Mouse (Mus musculus) heart, postnatal 10 days (tissue): ENCODE results near the gene Olfr1121. TPM values are rescaled to one million over a fixed set of nuclear protein-coding genes. Genes with fewer than 3 reads are reported as not detected.
"Not testable (repeated sequence)": the region's sequence is repeated elsewhere in the genome, so short reads cannot be mapped to it uniquely, and the experiment has no call there.

Experiments
- DNase-seq, 2 experiments: peaks; one replicate each; pipeline ENCODE4 v3.0.0; 2021
- intact Hi-C: fragments of 180-260 bp; cut with DNase I; formaldehyde crosslinking; loops from one replicate; pipeline ENCODE4 v1.15.1; 2025
- total RNA-seq, 2 experiments: library from RNA; stranded (reverse); gene quantifications; 2 replicates each; pipeline ENCODE4 v1.2.3; 2021

Olfr1121 gene
- not detected for total RNA-seq

DNA sequence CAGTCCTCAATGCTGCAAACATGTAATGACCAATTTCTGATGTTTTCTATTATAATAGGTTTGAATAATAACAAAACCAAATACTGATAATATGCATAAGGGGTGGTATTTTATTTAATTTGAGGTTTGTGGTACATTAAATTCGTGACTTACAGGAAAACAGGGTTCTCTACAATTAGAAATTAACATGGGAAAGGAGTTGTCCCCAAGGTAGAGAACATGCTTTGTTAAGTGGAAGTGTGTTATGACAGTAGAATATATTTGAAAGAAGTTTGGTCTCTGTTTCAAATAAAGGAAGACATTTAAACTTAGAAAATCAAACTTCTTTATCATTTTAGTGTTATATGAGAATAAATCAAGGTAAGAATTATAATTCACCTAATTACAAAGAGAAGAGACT lies at the start of gene Olfr1121:
Gene Olfr1121 (plus strand): TSS at position 301 of the 400 bp plus-strand sequence.
- intact Hi-C loops, result no loop called here

DNA sequence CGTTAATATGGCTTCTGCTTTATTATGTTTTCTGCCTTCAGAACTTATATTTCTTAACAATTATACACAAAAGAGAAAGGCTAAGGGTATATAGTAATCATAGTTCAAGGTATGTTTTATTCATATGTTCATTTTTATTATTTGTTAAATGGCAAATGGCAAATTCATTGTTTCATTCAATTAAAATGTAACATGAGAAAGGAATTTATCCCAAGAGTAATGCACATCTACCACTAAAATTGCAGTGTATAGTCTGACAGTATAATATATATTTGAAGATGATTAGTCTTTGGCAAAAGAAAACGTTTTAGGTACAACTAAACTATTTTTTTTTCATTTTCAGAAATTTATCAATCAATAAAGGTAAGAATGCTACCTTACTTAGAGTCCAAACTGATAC lies 15.2 kb upstream of the Olfr1121 start, which contains the start of gene Olfr1120:
Gene Olfr1120 (plus strand): TSS at position 301 of the 400 bp plus-strand sequence.
- intact Hi-C loops, result no loop called here
- DNase-seq, result no peak

More for the DNA sequence above, at the start of gene Olfr1121:
- DNase-seq, result no peak

DNA sequence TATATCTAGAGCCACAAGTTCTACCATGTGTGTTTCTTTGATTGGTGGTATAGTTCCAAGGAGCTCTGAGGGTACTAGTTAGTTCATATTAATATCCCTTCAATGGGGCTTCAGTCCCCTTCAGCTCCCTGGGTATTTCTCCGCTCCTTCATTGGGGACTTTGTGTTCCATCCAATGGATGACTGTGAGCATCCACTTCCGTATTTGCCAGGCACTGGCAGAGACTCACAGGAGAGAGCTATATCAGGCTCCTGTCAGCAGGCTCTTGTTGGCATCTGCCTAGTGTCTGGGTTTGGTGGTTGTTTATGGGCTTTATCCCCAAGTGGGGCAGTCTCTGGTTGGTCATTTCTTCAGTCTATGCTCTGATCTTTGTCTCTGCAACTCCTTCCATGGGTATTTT lies 9.6 kb upstream of the Olfr1121 start:
- DNase-seq, intact Hi-C loops: not testable (repeated sequence)

DNA sequence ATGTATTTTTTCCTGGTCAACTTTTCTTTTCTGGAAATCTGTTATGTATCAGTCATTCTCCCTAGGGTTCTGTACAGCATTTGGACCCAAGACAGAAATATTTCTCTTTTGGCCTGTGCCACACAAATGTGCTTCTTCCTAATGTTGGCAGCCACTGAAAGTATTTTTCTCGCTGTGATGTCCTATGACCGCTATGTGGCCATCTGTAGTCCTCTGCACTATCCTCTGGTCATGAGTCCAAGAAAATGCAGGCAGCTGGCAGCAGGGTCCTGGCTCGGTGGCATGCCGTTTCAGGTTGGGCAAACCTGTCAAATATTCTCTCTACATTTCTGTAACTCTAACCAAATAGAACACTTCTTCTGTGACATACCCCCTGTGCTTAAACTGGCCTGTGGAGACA lies 2.0 kb downstream of the Olfr1121 start:
- intact Hi-C loops, result no loop called here
- DNase-seq, result no peak

DNA sequence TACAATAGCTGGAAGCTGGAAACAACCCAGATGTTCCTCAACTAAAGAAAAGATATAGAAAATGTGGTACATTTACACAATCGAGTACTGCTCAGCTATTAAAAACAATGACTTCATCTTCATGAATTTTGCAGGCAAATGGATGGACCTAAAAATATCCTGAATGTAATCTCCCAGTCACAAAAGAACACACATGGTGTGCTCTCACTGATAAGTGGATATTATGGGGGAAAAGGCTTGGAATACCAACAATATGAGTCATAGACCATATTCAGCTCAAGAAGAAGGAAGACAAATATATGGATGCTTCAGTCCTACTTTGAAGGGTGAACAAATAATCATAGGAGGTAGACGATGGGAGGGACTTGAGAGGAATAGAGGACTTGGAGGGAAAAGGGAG lies 14.2 kb downstream of the Olfr1121 start:
- no peak for DNase-seq
- intact Hi-C loops, result no loop called here

DNA sequence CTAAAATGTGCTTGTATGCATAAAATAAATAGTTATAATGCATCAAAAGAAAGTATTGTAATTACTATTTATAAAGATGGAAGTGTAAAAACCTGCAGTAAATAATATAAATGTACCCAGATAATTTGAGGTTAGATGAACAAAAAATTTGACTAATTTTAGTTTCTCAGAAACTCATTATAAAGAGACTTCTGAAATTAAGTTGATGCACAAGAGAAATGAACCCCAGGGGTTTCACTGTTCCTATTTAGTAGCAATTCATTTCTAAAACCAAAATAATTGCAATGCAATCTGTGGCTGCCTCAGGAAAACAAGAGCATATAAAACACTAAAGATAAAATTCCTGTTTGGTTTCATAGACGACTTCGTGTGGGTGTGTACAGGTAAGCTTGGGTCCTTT lies 15.9 kb downstream of the Olfr1121 start, which contains the start of gene Olfr1122:
Gene Olfr1122 (plus strand): TSS at position 301 of the 400 bp plus-strand sequence.
- no peak for DNase-seq
- intact Hi-C loops, result no loop called here

DNA sequence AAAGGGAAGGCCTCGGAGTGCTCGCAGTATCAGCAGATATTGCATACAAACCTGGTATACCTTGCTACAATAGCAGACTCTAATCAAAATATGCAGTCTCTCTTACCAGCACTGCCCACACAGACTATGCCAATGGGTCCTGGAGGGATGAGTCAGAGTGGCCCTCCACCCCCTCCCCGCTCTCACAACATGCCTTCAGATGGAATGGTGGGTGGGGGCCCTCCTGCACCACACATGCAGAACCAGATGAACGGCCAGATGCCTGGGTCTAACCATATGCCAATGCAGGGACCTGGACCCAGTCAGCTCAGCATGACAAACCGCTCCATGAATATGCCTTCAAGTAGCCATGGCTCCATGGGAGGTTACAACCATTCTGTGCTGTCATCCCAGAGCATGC lies 23.9 kb downstream of the Olfr1121 start:
- intact Hi-C loops, DNase-seq: not testable (repeated sequence)

DNA sequence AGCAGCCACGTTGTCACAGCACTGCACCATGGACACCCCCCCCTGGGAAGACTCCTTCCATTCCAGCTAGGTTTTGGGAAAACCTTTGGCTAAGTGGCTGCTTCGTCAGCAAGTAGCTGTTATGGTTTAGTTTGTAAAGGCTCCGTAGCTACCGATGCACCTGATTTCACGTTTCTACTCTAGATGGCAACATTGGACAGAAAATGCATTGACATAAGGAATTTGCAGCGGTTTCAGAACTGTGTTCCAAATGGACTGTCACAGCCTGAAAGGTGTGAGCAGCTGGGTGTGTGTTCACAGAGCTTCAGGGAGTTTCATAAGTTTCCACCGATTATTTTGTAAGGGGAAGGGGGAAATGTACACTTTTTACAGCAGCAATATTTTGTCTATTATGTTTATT lies 25.0 kb downstream of the Olfr1121 start:
- DNase-seq, result peak in 1 of 2 experiments; percentile 5
- intact Hi-C loops, result not testable (repeated sequence)

DNA sequence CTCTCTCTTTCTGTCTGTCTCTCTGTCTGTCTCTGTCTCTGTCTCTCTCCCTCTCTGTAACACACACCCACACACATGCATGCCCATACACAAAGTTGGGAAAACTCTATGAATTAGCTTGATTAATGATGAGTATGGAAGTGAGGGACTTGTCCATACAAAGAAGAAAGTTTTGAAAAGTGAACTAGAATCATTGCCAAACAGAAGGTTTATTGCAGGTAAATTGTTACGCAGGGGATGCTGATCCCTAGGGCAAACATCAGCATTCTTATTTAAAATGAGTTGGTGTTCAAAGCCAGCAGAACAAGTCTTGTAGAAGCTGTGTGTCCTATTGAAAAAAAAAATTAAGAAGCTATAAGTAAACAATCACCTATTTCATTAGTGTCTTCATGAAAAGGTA lies 46.6 kb downstream of the Olfr1121 start, which contains the start of gene Olfr1123:
Gene Olfr1123 (plus strand): TSS at position 301 of the 400 bp plus-strand sequence.
- DNase-seq, result no peak
- intact Hi-C loops, result no loop called here

Other genes with a start within 250 kb of the Olfr1121 start
- gene Olfr1110, start 229.6 kb upstream of the Olfr1121 start, total RNA-seq, result not detected
- gene Olfr1111, start 217.3 kb upstream of the Olfr1121 start, total RNA-seq, result not detected
- gene Olfr1112, start 182.1 kb upstream of the Olfr1121 start, total RNA-seq, result not detected
- not detected for gene Olfr1113, start 160.9 kb upstream of the Olfr1121 start, total RNA-seq
- gene Olfr1115, start 121.9 kb upstream of the Olfr1121 start, total RNA-seq, result not detected
- gene Olfr1116, start 102.4 kb upstream of the Olfr1121 start, total RNA-seq, result not detected
- not detected for gene Olfr1118, start 62.3 kb upstream of the Olfr1121 start, total RNA-seq
- not detected for gene Olfr1120, start 15.1 kb upstream of the Olfr1121 start, total RNA-seq
- gene Olfr1122, start 16.0 kb downstream of the Olfr1121 start, total RNA-seq, result under 1 TPM in 1 of 2 experiments, not detected in 1; 0.07 TPM
- gene Olfr1123, start 46.7 kb downstream of the Olfr1121 start, total RNA-seq, result not detected
- gene Olfr1124, start 60.4 kb downstream of the Olfr1121 start, total RNA-seq, result not detected
- not detected for gene Olfr1126, start 84.1 kb downstream of the Olfr1121 start, total RNA-seq
- not detected for gene Pramel7, start 127.2 kb downstream of the Olfr1121 start, total RNA-seq
- not detected for gene Pramel6, start 136.7 kb downstream of the Olfr1121 start, total RNA-seq
- gene Olfr153, start 161.9 kb downstream of the Olfr1121 start, total RNA-seq, result not detected
- gene Olfr1128, start 175.6 kb downstream of the Olfr1121 start, total RNA-seq, result not detected
- not detected for gene Olfr1129, start 204.0 kb downstream of the Olfr1121 start, total RNA-seq
- not detected for gene Olfr1130, start 236.3 kb downstream of the Olfr1121 start, total RNA-seq